Mouse (Mus musculus): ENCODE data around the gene Cux1. TPM values are rescaled to one million over a fixed set of nuclear protein-coding genes. Genes with fewer than 3 reads are reported as not detected.

Gene Cux1
- 37.9 TPM for polyA plus RNA-seq (2017; shearing (Covaris generic))

GRCm38 (mm10) chr5:136567176-136568025 lies at the start of gene Cux1:
TSS of gene Cux1 (minus strand) at chr5:136567490.

GRCm38 (mm10) chr5:136246452-136246838 lies 320.8 kb downstream of the Cux1 start, which contains the start of gene Sh2b2:
TSS of gene Sh2b2 (minus strand) at chr5:136246556.

GRCm38 (mm10) chr5:136198474-136199391 lies 368.6 kb downstream of the Cux1 start, which contains the start of gene Prkrip1:
TSS of gene Prkrip1 (minus strand) at chr5:136198963.

Other genes with a start within 250 kb of the Cux1 start
- not detected for gene Myl10, start 125.7 kb upstream of the Cux1 start, polyA plus RNA-seq (2017; shearing (Covaris generic))

Data from effector memory CD4-positive, alpha-beta T cell, adult 7 months (primary cell).